Mouse (Mus musculus): Measurements from ENCODE around the gene Tyw1.

Tyw1 gene

GRCm38 (mm10) chr5:130264433-130265005 lies 9.1 kb downstream of the Tyw1 start:
- DNase-seq (ENCODE audit: low spot score), result no peak

GRCm38 (mm10) chr5:130266651-130267050 lies 11.2 kb downstream of the Tyw1 start:
- DNase-seq (ENCODE audit: low spot score), result no peak

GRCm38 (mm10) chr5:130267316-130267715 lies 11.9 kb downstream of the Tyw1 start:
- no peak for DNase-seq (ENCODE audit: low spot score)

GRCm38 (mm10) chr5:130268976-130269375 lies 13.6 kb downstream of the Tyw1 start:
- no peak for DNase-seq (ENCODE audit: low spot score)

GRCm38 (mm10) chr5:130272344-130272743 lies 16.9 kb downstream of the Tyw1 start:
- DNase-seq (ENCODE audit: low spot score), result no peak

GRCm38 (mm10) chr5:130273046-130273445 lies 17.6 kb downstream of the Tyw1 start:
- no peak for DNase-seq (ENCODE audit: low spot score)

GRCm38 (mm10) chr5:130275509-130275908 lies 20.1 kb downstream of the Tyw1 start:
- DNase-seq (ENCODE audit: low spot score), result no peak

- no peak for DNase-seq (ENCODE audit: low spot score)
Measured at GRCm38 (mm10) chr5:130278011-130278472, 22.6 kb downstream of the Tyw1 start.

GRCm38 (mm10) chr5:130283079-130283732 lies 27.8 kb downstream of the Tyw1 start:
- DNase-seq (ENCODE audit: low spot score), result no peak

GRCm38 (mm10) chr5:130288106-130288505 lies 32.7 kb downstream of the Tyw1 start:
- DNase-seq (ENCODE audit: low spot score), result no peak

- no peak for DNase-seq (ENCODE audit: low spot score)
Measured at GRCm38 (mm10) chr5:130290242-130290641, 34.8 kb downstream of the Tyw1 start.

GRCm38 (mm10) chr5:130290775-130291174 lies 35.4 kb downstream of the Tyw1 start:
- no peak for DNase-seq (ENCODE audit: low spot score)

- no peak for DNase-seq (ENCODE audit: low spot score)
Measured at GRCm38 (mm10) chr5:130292976-130293375, 37.6 kb downstream of the Tyw1 start.

GRCm38 (mm10) chr5:130293941-130294340 lies 38.5 kb downstream of the Tyw1 start:
- DNase-seq (ENCODE audit: low spot score), result no peak

- DNase-seq (ENCODE audit: low spot score), result no peak
Measured at GRCm38 (mm10) chr5:130294598-130294997, 39.2 kb downstream of the Tyw1 start.

- DNase-seq (ENCODE audit: low spot score), result no peak
Measured at GRCm38 (mm10) chr5:130296071-130296470, 40.7 kb downstream of the Tyw1 start.

- DNase-seq (ENCODE audit: low spot score), result no peak
Measured at GRCm38 (mm10) chr5:130298831-130299460, 43.5 kb downstream of the Tyw1 start.

GRCm38 (mm10) chr5:130299526-130299925 lies 44.1 kb downstream of the Tyw1 start:
- no peak for DNase-seq (ENCODE audit: low spot score)

- no peak for DNase-seq (ENCODE audit: low spot score)
Measured at GRCm38 (mm10) chr5:130303611-130304010, 48.2 kb downstream of the Tyw1 start.

GRCm38 (mm10) chr5:130307921-130308320 lies 52.5 kb downstream of the Tyw1 start:
- DNase-seq (ENCODE audit: low spot score), result no peak

GRCm38 (mm10) chr5:130310077-130310476 lies 54.7 kb downstream of the Tyw1 start:
- DNase-seq (ENCODE audit: low spot score), result no peak

- DNase-seq (ENCODE audit: low spot score), result no peak
Measured at GRCm38 (mm10) chr5:130310827-130311226, 55.4 kb downstream of the Tyw1 start.

GRCm38 (mm10) chr5:130313488-130313887 lies 58.1 kb downstream of the Tyw1 start:
- DNase-seq (ENCODE audit: low spot score), result no peak
